Mouse (Mus musculus): ENCODE results near the gene Chic2. TPM values are rescaled to one million over a fixed set of nuclear protein-coding genes. Genes with fewer than 3 reads are reported as not detected.
A peak's percentile ranks its signal among the peaks of the same experiment; 100 is the strongest.

Gene Chic2
- polyA plus RNA-seq, 1 experiment from 2014 or later: 30.7 TPM

- Histone ChIP-seq H3K36me3 (ENCODE audit: control insufficient read depth, insufficient read depth) (no peaks in the 10 kb centered on the region), H3K27me3 (replicated peaks; ENCODE audit: control insufficient read depth, insufficient read depth, low read length) (peaks cover 97% of the 10 kb centered on the region), H3K9ac (ENCODE audit: low read depth, low read length) (no peak overlapping the region), H3K27ac (ENCODE audit: low read depth, low read length) (no peak overlapping the region), H3K4me2 (replicated peaks; ENCODE audit: low read depth) (no peak overlapping the region), H3K4me3 (ENCODE audit: low read depth, low read length) (no peak overlapping the region), H3K4me1 (replicated peaks; ENCODE audit: control insufficient read depth, insufficient read depth, low read length) (no peaks in the 10 kb centered on the region; the same call in 1 of the 2 replicates), H3K9me3 (ENCODE audit: control insufficient read depth) (no peaks in the 10 kb centered on the region)
- WGBS: 8% methylated on average over 15 of the region's 15 CpGs
- ATAC-seq: no peak
- TF ChIP-seq CTCF (IDR thresholded peaks at IDR 0.05; ENCODE audit: low read depth): no peak
Observed at GRCm38 (mm10) chr5:75074537-75075382, 30.2 kb upstream of the Chic2 start.

- no peak for TF ChIP-seq CTCF (IDR thresholded peaks at IDR 0.05; ENCODE audit: low read depth)
- H3K27me3 ChIP-seq (replicated peaks; ENCODE audit: control insufficient read depth, insufficient read depth, low read length): peaks cover 94% of the 10 kb centered on the region
- no peak overlapping the region for H3K27ac ChIP-seq (ENCODE audit: low read depth, low read length)
- H3K9ac ChIP-seq (ENCODE audit: low read depth, low read length): no peak overlapping the region
- H3K4me2 ChIP-seq (replicated peaks; ENCODE audit: low read depth): no peak overlapping the region
- WGBS: 13% methylated on average over 4 of the region's 4 CpGs
- H3K36me3 ChIP-seq (ENCODE audit: control insufficient read depth, insufficient read depth): no peaks in the 10 kb centered on the region
- H3K9me3 ChIP-seq (ENCODE audit: control insufficient read depth): no peaks in the 10 kb centered on the region
- no peaks in the 10 kb centered on the region; the same call in 1 of the 2 replicates for H3K4me1 ChIP-seq (replicated peaks; ENCODE audit: control insufficient read depth, insufficient read depth, low read length)
- H3K4me3 ChIP-seq (ENCODE audit: low read depth, low read length): no peak overlapping the region
- ATAC-seq: no peak
Observed at GRCm38 (mm10) chr5:75074132-75074531, 29.6 kb upstream of the Chic2 start.

DNA sequence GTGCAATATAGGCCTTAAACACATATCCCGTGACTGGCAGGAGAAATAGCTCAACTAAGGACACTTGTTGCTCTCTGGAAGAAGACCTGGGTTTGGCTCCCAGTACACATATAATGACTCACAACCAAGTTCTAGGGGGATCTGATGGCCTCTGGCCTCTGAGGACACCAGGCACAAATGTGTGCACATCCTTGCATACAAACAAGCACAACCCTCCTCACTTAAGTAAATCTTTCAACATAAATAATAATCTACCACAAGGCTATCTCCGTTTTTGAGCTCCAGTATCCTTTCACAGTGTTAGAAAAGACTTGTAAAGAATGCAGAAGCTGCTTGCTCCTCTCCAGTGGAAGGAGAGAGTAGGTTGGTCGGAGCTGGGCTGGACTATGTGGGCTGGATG, 29.1 kb upstream of the Chic2 start:
- H3K9me3 ChIP-seq (ENCODE audit: control insufficient read depth): no peaks in the 10 kb centered on the region
- no peak overlapping the region for H3K27ac ChIP-seq (ENCODE audit: low read depth, low read length)
- WGBS: 21% methylated on average over 3 of the region's 3 CpGs
- no peak overlapping the region for H3K9ac ChIP-seq (ENCODE audit: low read depth, low read length)
- H3K27me3 ChIP-seq (replicated peaks; ENCODE audit: control insufficient read depth, insufficient read depth, low read length): peaks cover 92% of the 10 kb centered on the region
- ATAC-seq: no peak
- no peak for TF ChIP-seq CTCF (IDR thresholded peaks at IDR 0.05; ENCODE audit: low read depth)
- H3K36me3 ChIP-seq (ENCODE audit: control insufficient read depth, insufficient read depth): no peaks in the 10 kb centered on the region
- H3K4me2 ChIP-seq (replicated peaks; ENCODE audit: low read depth): no peak overlapping the region
- no peaks in the 10 kb centered on the region; the same call in 1 of the 2 replicates for H3K4me1 ChIP-seq (replicated peaks; ENCODE audit: control insufficient read depth, insufficient read depth, low read length)
- H3K4me3 ChIP-seq (ENCODE audit: low read depth, low read length): no peak overlapping the region

- 33% methylated on average over 1 of the region's 1 CpGs for WGBS
- no peaks in the 10 kb centered on the region for H3K9me3 ChIP-seq (ENCODE audit: control insufficient read depth)
- no peaks in the 10 kb centered on the region for H3K36me3 ChIP-seq (ENCODE audit: control insufficient read depth, insufficient read depth)
- H3K9ac ChIP-seq (ENCODE audit: low read depth, low read length): no peak overlapping the region
- peaks cover 92% of the 10 kb centered on the region for H3K27me3 ChIP-seq (replicated peaks; ENCODE audit: control insufficient read depth, insufficient read depth, low read length)
- TF ChIP-seq CTCF (IDR thresholded peaks at IDR 0.05; ENCODE audit: low read depth): no peak
- no peaks in the 10 kb centered on the region; the same call in 1 of the 2 replicates for H3K4me1 ChIP-seq (replicated peaks; ENCODE audit: control insufficient read depth, insufficient read depth, low read length)
- no peak overlapping the region for H3K27ac ChIP-seq (ENCODE audit: low read depth, low read length)
- H3K4me3 ChIP-seq (ENCODE audit: low read depth, low read length): no peak overlapping the region; the same call in 1 of the 2 replicates
- no peak overlapping the region for H3K4me2 ChIP-seq (replicated peaks; ENCODE audit: low read depth)
- ATAC-seq: no peak
Observed at GRCm38 (mm10) chr5:75073167-75073566, 28.6 kb upstream of the Chic2 start.

- no peak for TF ChIP-seq CTCF (IDR thresholded peaks at IDR 0.05; ENCODE audit: low read depth)
- Histone ChIP-seq H3K27ac (ENCODE audit: low read depth, low read length) (no peak overlapping the region), H3K36me3 (ENCODE audit: control insufficient read depth, insufficient read depth) (no peaks in the 10 kb centered on the region), H3K4me3 (ENCODE audit: low read depth, low read length) (peak overlapping the region; percentile 7; the same call in 1 of the 2 replicates), H3K4me2 (replicated peaks; ENCODE audit: low read depth) (no peak overlapping the region), H3K4me1 (replicated peaks; ENCODE audit: control insufficient read depth, insufficient read depth, low read length) (no peaks in the 10 kb centered on the region; the same call in 1 of the 2 replicates), H3K9me3 (ENCODE audit: control insufficient read depth) (no peaks in the 10 kb centered on the region), H3K9ac (ENCODE audit: low read depth, low read length) (no peak overlapping the region), H3K27me3 (replicated peaks; ENCODE audit: control insufficient read depth, insufficient read depth, low read length) (peaks cover 91% of the 10 kb centered on the region)
- ATAC-seq: no peak
- WGBS: 12% methylated on average over 4 of the region's 4 CpGs
Observed at GRCm38 (mm10) chr5:75072532-75072931, 28.0 kb upstream of the Chic2 start.

GRCm38 (mm10) chr5:75071951-75072350, 27.4 kb upstream of the Chic2 start:
- H3K27me3 ChIP-seq (replicated peaks; ENCODE audit: control insufficient read depth, insufficient read depth, low read length): peaks cover 91% of the 10 kb centered on the region
- H3K9ac ChIP-seq (ENCODE audit: low read depth, low read length): no peak overlapping the region
- WGBS: 2% methylated on average over 10 of the region's 10 CpGs
- H3K4me3 ChIP-seq (ENCODE audit: low read depth, low read length): no peak overlapping the region
- no peak for ATAC-seq
- H3K27ac ChIP-seq (ENCODE audit: low read depth, low read length): no peak overlapping the region
- H3K9me3 ChIP-seq (ENCODE audit: control insufficient read depth): no peaks in the 10 kb centered on the region
- no peaks in the 10 kb centered on the region for H3K36me3 ChIP-seq (ENCODE audit: control insufficient read depth, insufficient read depth)
- no peak for TF ChIP-seq CTCF (IDR thresholded peaks at IDR 0.05; ENCODE audit: low read depth)
- no peak overlapping the region for H3K4me2 ChIP-seq (replicated peaks; ENCODE audit: low read depth)
- no peaks in the 10 kb centered on the region; the same call in 1 of the 2 replicates for H3K4me1 ChIP-seq (replicated peaks; ENCODE audit: control insufficient read depth, insufficient read depth, low read length)

Measured in intestine, postnatal 0 days (tissue).